Mouse (Mus musculus) activated CD4-positive, CD25-positive, alpha-beta regulatory T cell, adult 4 months (primary cell): ENCODE measurements around the gene Dnajc10. TPM values are rescaled to one million over a fixed set of nuclear protein-coding genes. Genes with fewer than 3 reads are reported as not detected.
A peak's percentile ranks its signal among the peaks of the same experiment; 100 is the strongest.

Experiments
- ATAC-seq: one replicate; pipeline ENCODE4 v1.8.0; 2017
- polyA plus RNA-seq, 2 experiments: library from polyadenylated mRNA; unstranded; fragments of 100-300 nt; shearing (Covaris generic); gene quantifications; one replicate each; pipeline ENCODE4 v1.2.1; 2017

The Dnajc10 gene
- polyA plus RNA-seq, 2 experiments from 2014 or later, result 42.6 to 45.8 TPM

GRCm38 (mm10) chr2:80354531-80354930 is 39.3 kb downstream of the Dnajc10 start:
- ATAC-seq, result no peak

GRCm38 (mm10) chr2:80356656-80357231 is 41.5 kb downstream of the Dnajc10 start:
- ATAC-seq, result no peak

GRCm38 (mm10) chr2:80371458-80371857 is 56.2 kb downstream of the Dnajc10 start:
- ATAC-seq, result no peak

- peak; percentile 36 for ATAC-seq
These were observed 59.6 kb downstream of the Dnajc10 start for GRCm38 (mm10) chr2:80374892-80375291.

GRCm38 (mm10) chr2:80379848-80380247 is 64.6 kb downstream of the Dnajc10 start:
- no peak for ATAC-seq

- ATAC-seq, result no peak
These were observed 69.2 kb downstream of the Dnajc10 start for GRCm38 (mm10) chr2:80384447-80384846.

GRCm38 (mm10) chr2:80386255-80386654 is 71.0 kb downstream of the Dnajc10 start:
- ATAC-seq, result no peak

GRCm38 (mm10) chr2:80387668-80388067 is 72.4 kb downstream of the Dnajc10 start:
- ATAC-seq, result no peak

- no peak for ATAC-seq
These were observed 73.1 kb downstream of the Dnajc10 start for GRCm38 (mm10) chr2:80388341-80388740.

GRCm38 (mm10) chr2:80396057-80396456 is 80.8 kb downstream of the Dnajc10 start:
- no peak for ATAC-seq

GRCm38 (mm10) chr2:80396864-80397263 is 81.6 kb downstream of the Dnajc10 start:
- no peak for ATAC-seq

GRCm38 (mm10) chr2:80398595-80399099 is 83.4 kb downstream of the Dnajc10 start:
- no peak for ATAC-seq

Other genes with a start within 250 kb of the Dnajc10 start
- gene Pde1a, start 186.0 kb upstream of the Dnajc10 start, polyA plus RNA-seq, result not detected
- not detected for gene Prdx6b, start 23.0 kb upstream of the Dnajc10 start, polyA plus RNA-seq
- gene Frzb, start 132.2 kb downstream of the Dnajc10 start, polyA plus RNA-seq, result not detected